Mouse (Mus musculus) heart, adult 11 months (tissue): ENCODE measurements at regions not wholly inside any gene's neighbourhood (a gene's known extent, or its start where the extent isn't known, plus 50 kb on each side); places are given as distances from the start of the nearest gene placed in this dataset.

ENCODE experiments used
- DNase-seq: peaks from one replicate; pipeline ENCODE4 v3.0.0; 2022

GRCm38 (mm10) chr10:105704472-105705235 is 130.4 kb upstream of the Tmtc2 start:
- DNase-seq, result no peak

GRCm38 (mm10) chr10:105693131-105693530 is 118.9 kb upstream of the Tmtc2 start:
- DNase-seq, result no peak

- DNase-seq, result no peak
Measured at GRCm38 (mm10) chr10:105689388-105689787, 115.1 kb upstream of the Tmtc2 start.

GRCm38 (mm10) chr10:105688879-105689278 is 114.6 kb upstream of the Tmtc2 start:
- DNase-seq, result peak; percentile 79

GRCm38 (mm10) chr10:105686876-105687275 is 112.6 kb upstream of the Tmtc2 start:
- no peak for DNase-seq

- DNase-seq, result no peak
Measured at GRCm38 (mm10) chr10:105679598-105679997, 105.3 kb upstream of the Tmtc2 start.

DNA sequence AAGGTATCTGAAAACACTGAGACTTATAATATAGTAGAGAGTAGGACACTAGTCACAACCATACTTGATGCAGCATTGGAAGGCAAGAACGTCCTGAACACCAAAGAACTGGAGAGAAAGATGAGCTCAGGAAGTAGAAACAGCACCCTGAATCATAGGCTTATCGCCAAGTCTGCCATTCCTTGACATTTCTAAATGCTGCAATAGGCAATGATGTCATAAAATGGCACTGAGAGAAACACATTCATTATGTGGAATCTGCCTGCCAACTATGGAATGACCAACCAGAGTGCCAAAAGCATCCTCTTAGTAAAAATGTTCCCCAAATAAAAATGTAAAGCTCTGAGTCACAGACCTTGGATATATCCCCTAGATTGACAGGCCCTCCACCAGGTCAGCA is 92.7 kb upstream of the Tmtc2 start:
- DNase-seq, result no peak

DNA sequence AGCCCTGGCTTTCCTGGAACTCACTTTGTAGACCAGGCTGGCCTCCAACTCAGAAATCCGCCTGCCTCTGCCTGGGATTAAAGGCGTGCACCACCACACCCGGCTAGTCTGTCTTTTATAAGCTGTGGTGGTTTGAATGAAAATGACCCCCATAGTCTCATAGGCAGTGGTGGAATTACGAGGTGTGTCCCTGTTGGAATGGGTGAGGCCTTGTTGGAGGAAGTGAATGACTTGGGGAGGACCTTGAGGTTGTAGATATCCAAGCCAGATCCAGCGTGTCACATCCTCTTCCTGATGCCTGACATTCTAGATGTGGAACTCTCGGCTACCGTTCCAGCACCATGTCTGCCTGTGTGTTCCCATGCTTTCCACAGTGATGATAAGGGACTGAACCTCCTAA is 86.5 kb upstream of the Tmtc2 start:
- DNase-seq, result no peak

- DNase-seq, result no peak
Measured at GRCm38 (mm10) chr10:105656788-105657187, 82.5 kb upstream of the Tmtc2 start.

- DNase-seq, result no peak
Measured at GRCm38 (mm10) chr10:105652475-105652874, 78.2 kb upstream of the Tmtc2 start.

GRCm38 (mm10) chr10:105639011-105639451 is 64.8 kb upstream of the Tmtc2 start:
- DNase-seq, result no peak

DNA sequence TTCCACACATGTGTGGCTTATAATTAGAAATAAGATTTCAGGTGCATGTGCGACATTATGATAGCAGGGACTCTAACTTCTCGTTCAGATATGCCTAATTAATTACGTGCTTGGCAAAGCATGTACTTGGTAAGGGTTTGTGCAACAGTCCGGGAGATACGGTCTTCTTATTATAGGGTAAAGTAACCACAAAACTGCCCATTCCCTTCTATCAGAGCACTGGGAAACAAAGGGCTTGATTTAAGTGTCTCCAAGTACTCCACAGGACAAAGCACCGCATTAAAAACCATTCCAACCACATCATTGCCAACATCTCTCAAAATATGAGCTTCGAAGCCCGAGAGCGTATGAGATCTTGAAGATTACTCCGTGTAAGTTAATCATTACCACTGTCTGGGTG is 64.2 kb upstream of the Tmtc2 start:
- no peak for DNase-seq

- no peak for DNase-seq
Measured at GRCm38 (mm10) chr10:105626842-105627241, 52.6 kb upstream of the Tmtc2 start.

DNA sequence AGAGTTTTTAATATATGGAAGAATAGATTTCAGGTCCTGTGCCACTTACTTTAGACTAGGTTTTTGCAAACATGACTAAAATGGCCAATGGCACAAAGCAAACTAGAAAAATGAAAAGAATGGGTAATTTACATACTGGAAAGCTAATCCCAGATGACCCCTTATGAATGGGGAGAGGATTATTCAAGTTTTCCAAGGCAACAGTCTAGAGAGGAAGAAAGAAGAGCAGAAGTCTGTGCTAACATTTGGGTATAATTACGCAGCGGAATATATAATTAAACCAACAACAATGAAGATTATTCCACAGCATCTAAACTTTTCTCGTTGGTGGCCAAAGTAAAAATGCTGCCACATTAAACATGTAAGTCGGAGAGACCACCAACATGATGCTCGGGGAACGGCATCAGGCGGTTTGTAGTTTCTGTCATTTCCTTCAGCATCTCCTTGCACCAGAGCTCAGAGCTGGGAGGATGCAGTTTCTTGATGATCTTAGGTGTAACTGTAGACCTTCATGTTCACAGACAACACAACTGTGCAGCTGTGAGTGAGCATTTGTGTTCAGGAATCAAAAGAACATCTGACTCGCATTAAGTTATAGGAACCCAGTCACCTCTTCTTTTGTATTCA is 51.2 kb upstream of the Tmtc2 start:
- DNase-seq, result no peak
